Mouse (Mus musculus) lung, postnatal 0 days (tissue): ENCODE data around the gene Prmt1.

Experiments used
- CTCF ChIP-seq: IDR thresholded peaks from 2 replicates; pipeline ENCODE4 v1.5.1; 2016; ENCODE audit warnings: antibody characterized with exemption, mild to moderate bottlenecking
- EP300 ChIP-seq: IDR thresholded peaks from 2 replicates; pipeline ENCODE4 v1.6.1; 2016; ENCODE audit warnings: antibody characterized with exemption, mild to moderate bottlenecking, control low read depth

GRCm38 (mm10) chr7:45027761-45028160 is 41.4 kb upstream of the Prmt1 start:
- TF ChIP-seq CTCF, result no peak
- no peak for TF ChIP-seq EP300
